Mouse (Mus musculus) brain, embryonic 14.5 days (tissue): ENCODE results near the gene Tpbg. TPM values are rescaled to one million over a fixed set of nuclear protein-coding genes. Genes with fewer than 3 reads are reported as not detected.
"Not testable (repeated sequence)": the region's sequence is repeated elsewhere in the genome, so short reads cannot be mapped to it uniquely, and the experiment has no call there.

Source experiments
- DNase-seq: peaks from one replicate; pipeline ENCODE4 v3.0.0-alpha.2; 2011; ENCODE audit warnings: low read depth
- CTCF ChIP-seq: fragments of 200-500 bp; IDR thresholded peaks from 2 replicates; pipeline ENCODE4 v1.5.1; 2012; ENCODE audit warnings: inconsistent platforms, mild to moderate bottlenecking, moderate library complexity, borderline replicate concordance; ENCODE audit not compliant: insufficient read depth, insufficient read length; ENCODE audit errors: extremely low read depth
- POLR2A ChIP-seq: fragments of 200-500 bp; IDR thresholded peaks from 2 replicates; pipeline ENCODE4 v1.6.1; 2012; ENCODE audit warnings: mild to moderate bottlenecking, inconsistent platforms, borderline replicate concordance; ENCODE audit not compliant: poor library complexity, insufficient read depth, insufficient read length, severe bottlenecking; ENCODE audit errors: extremely low read depth
- polyA plus RNA-seq: library from polyadenylated mRNA; depleted of rRNA; stranded (reverse); fragments of >200 nt; gene quantifications from 2 replicates; pipeline ENCODE4 v1.2.3, GENCODE M21; 2012; rRNA removed

The Tpbg gene
- polyA plus RNA-seq, result 16.9 and 25.0 TPM in 2 replicates

- TF ChIP-seq POLR2A, result peak; percentile 53; the same call in 1 of the 2 replicates
- TF ChIP-seq CTCF, result no peak
- DNase-seq, result peak; percentile 81
Measured at GRCm38 (mm10) chr9:85842351-85843011, at the start of gene Tpbg. TSS of gene Tpbg (plus strand) at chr9:85842380.

- not testable (repeated sequence) for DNase-seq
Measured at GRCm38 (mm10) chr9:85801986-85802385, 40.2 kb upstream of the Tpbg start.

GRCm38 (mm10) chr9:85802563-85802962, 39.6 kb upstream of the Tpbg start:
- TF ChIP-seq POLR2A (no peak), CTCF (no peak)
- DNase-seq, result peak; percentile 47

GRCm38 (mm10) chr9:85806411-85806810, 35.8 kb upstream of the Tpbg start:
- no peak for DNase-seq
- TF ChIP-seq POLR2A (no peak), CTCF (no peak)

- TF ChIP-seq POLR2A (no peak), CTCF (no peak)
Measured at GRCm38 (mm10) chr9:85809246-85809645, 32.9 kb upstream of the Tpbg start.

GRCm38 (mm10) chr9:85820829-85821228, 21.4 kb upstream of the Tpbg start:
- TF ChIP-seq POLR2A (no peak), CTCF (no peak)
- no peak for DNase-seq

More at GRCm38 (mm10) chr9:85809246-85809645, 32.9 kb upstream of the Tpbg start:
- DNase-seq, result no peak

GRCm38 (mm10) chr9:85835521-85836425, 6.4 kb upstream of the Tpbg start:
- DNase-seq, result peak; percentile 75
- TF ChIP-seq CTCF, result no peak
- TF ChIP-seq POLR2A, result no peak

GRCm38 (mm10) chr9:85839626-85840025, 2.6 kb upstream of the Tpbg start:
- TF ChIP-seq CTCF, result no peak
- no peak for TF ChIP-seq POLR2A
- DNase-seq, result peak; percentile 54

- TF ChIP-seq CTCF, result no peak
- TF ChIP-seq POLR2A, result no peak
- peak; percentile 70 for DNase-seq
Measured at GRCm38 (mm10) chr9:85841891-85842290, 289 bp upstream of the Tpbg start.

- TF ChIP-seq POLR2A, result 0 out of 2 replicates have a peak, but pooled peaks have one; percentile 1
- no peak for TF ChIP-seq CTCF
- peak; percentile 75 for DNase-seq
Measured at GRCm38 (mm10) chr9:85843031-85843890, 1.1 kb downstream of the Tpbg start.

GRCm38 (mm10) chr9:85843891-85844646, 1.9 kb downstream of the Tpbg start:
- peak; percentile 61 for DNase-seq
- TF ChIP-seq CTCF, result no peak
- TF ChIP-seq POLR2A, result no peak

- DNase-seq, result no peak
- TF ChIP-seq POLR2A, result no peak
- no peak for TF ChIP-seq CTCF
Measured at GRCm38 (mm10) chr9:85844647-85844983, 2.4 kb downstream of the Tpbg start.
